Mouse (Mus musculus) neural tube, embryonic 15.5 days (tissue): ENCODE measurements around the gene Evi2b. TPM values are rescaled to one million over a fixed set of nuclear protein-coding genes. Genes with fewer than 3 reads are reported as not detected.

Experiments
- ATAC-seq: fragments of 200-750 bp; cut with Nextera tagmentation; 2 replicates; pipeline ENCODE4 v1.8.0; 2017; ENCODE audit warnings: mild to moderate bottlenecking, moderate TSS enrichment, moderate library complexity; ENCODE audit not compliant: low FRiP score
- H3K27ac ChIP-seq: fragments of 300-500 bp; sonication (generic); replicated peaks from 2 replicates; pipeline ENCODE4 v1.5.1; 2015; ENCODE audit warnings: mild to moderate bottlenecking, inconsistent platforms
- H3K27me3 ChIP-seq: fragments of 300-500 bp; sonication (generic); replicated peaks from 2 replicates; pipeline ENCODE4 v1.6.1; 2015; ENCODE audit warnings: inconsistent platforms
- H3K36me3 ChIP-seq: fragments of 300-500 bp; sonication (generic); 2 replicates; pipeline ENCODE4 v1.6.1; 2015; ENCODE audit warnings: inconsistent platforms
- H3K4me1 ChIP-seq: fragments of 300-500 bp; sonication (generic); 2 replicates; pipeline ENCODE4 v1.6.1; 2015; ENCODE audit warnings: inconsistent platforms
- H3K4me2 ChIP-seq: fragments of 300-500 bp; sonication (generic); 2 replicates; pipeline ENCODE4 v1.6.1; 2015; ENCODE audit warnings: inconsistent platforms, mild to moderate bottlenecking, moderate library complexity
- H3K4me3 ChIP-seq: fragments of 300-500 bp; sonication (generic); replicated peaks from 2 replicates; pipeline ENCODE4 v1.5.1; 2015; ENCODE audit warnings: mild to moderate bottlenecking, inconsistent platforms
- H3K9ac ChIP-seq: fragments of 300-500 bp; sonication (generic); replicated peaks from 2 replicates; pipeline ENCODE4 v1.6.1; 2015; ENCODE audit warnings: mild to moderate bottlenecking, inconsistent platforms
- H3K9me3 ChIP-seq: fragments of 300-500 bp; sonication (generic); replicated peaks from 2 replicates; pipeline ENCODE4 v1.6.1; 2016; ENCODE audit warnings: inconsistent platforms
- WGBS: fragments of 180-500 bp; shearing (Covaris S2); methylation state at CpG from one replicate; pipeline ENCODE4 v1.1.7; 2015; ENCODE audit warnings: mixed read lengths; 5-methylcytosine and 5-hydroxymethylcytosine counted together
- polyA plus RNA-seq: library from polyadenylated mRNA; unstranded; fragments of >200 nt; fragmentation: Nextera tagmentation; extraction: Ambion mirVana; gene quantifications from 2 replicates; pipeline ENCODE4 v1.2.1, GENCODE M21; 2015

The Evi2b gene
- polyA plus RNA-seq, result 0.40 and 2.5 TPM in 2 replicates

GRCm38 (mm10) chr11:79523560-79524309 is at the start of gene Evi2b:
Evi2b (minus strand) TSS chr11:79523762.
- no peak for ATAC-seq
- no peak within 1 kb of the TSS for H3K4me2 ChIP-seq

GRCm38 (mm10) chr11:79570319-79570718 is 46.8 kb upstream of the Evi2b start:
- H3K9ac ChIP-seq, result no peak overlapping the region
- H3K4me1 ChIP-seq, result no peaks in the 10 kb centered on the region
- H3K27me3 ChIP-seq, result no peaks in the 10 kb centered on the region
- no peaks in the 10 kb centered on the region for H3K9me3 ChIP-seq
- H3K4me3 ChIP-seq, result no peak overlapping the region
- peaks cover 62% of the 10 kb centered on the region for H3K36me3 ChIP-seq
- ATAC-seq, result no peak
- WGBS, result 96% methylated on average over 2 of the region's 2 CpGs
- H3K27ac ChIP-seq, result no peak overlapping the region
- H3K4me2 ChIP-seq, result no peak overlapping the region

More at GRCm38 (mm10) chr11:79523560-79524309, at the start of gene Evi2b:
- Histone ChIP-seq H3K27ac (no peak within 1 kb of the TSS), H3K9me3 (no peaks in the 10 kb centered on the region), H3K27me3 (no peaks in the 10 kb centered on the region), H3K4me3 (no peak within 1 kb of the TSS), H3K9ac (no peak within 1 kb of the TSS), H3K4me1 (no peaks in the 10 kb centered on the region), H3K36me3 (0 out of 2 replicates have a peak, but pooled peaks cover 11% of the 10 kb centered on the region)
- 85% methylated on average over 10 of the region's 10 CpGs for WGBS

DNA sequence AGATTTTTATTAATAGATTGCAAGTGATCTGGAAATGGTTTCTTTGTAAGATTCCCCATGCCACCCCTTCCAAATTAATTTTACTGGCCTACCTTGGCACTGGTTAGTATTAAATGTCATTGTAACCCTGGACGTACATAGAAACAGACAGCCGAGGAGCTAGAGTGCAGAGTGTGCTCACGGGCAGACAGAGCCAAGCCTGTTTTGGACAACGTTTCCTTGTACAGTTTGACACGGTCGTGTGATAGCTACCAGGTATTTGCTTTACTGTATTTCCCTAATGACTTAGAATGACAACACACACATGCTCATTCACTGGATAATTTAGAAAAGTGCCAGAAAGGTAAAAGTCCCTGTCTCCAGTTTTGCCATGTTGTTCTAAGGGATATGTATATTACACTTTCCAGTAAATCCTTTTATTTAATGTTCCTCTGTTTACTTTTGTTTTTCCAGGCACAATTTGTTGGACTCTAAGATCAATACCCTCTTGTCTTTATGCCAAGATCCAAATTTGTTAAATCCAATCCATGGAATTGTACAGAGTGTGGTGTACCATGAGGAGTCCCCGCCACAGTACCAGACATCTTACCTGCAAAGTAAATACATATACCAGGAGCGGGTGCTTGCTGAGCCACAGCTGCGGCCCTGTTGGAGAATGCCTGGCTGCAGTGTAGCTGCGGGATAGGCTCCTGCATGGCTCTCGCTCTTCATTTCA is 44.8 kb upstream of the Evi2b start:
- no peak for ATAC-seq
- Histone ChIP-seq H3K27me3 (no peaks in the 10 kb centered on the region), H3K4me1 (no peaks in the 10 kb centered on the region), H3K4me3 (no peak overlapping the region), H3K36me3 (peaks cover 68% of the 10 kb centered on the region), H3K9ac (no peak overlapping the region), H3K4me2 (no peak overlapping the region), H3K9me3 (no peaks in the 10 kb centered on the region), H3K27ac (no peak overlapping the region)
- WGBS, result 94% methylated on average over 11 of the region's 11 CpGs

- ATAC-seq, result no peak
Observed at GRCm38 (mm10) chr11:79566947-79567346, 43.4 kb upstream of the Evi2b start.

DNA sequence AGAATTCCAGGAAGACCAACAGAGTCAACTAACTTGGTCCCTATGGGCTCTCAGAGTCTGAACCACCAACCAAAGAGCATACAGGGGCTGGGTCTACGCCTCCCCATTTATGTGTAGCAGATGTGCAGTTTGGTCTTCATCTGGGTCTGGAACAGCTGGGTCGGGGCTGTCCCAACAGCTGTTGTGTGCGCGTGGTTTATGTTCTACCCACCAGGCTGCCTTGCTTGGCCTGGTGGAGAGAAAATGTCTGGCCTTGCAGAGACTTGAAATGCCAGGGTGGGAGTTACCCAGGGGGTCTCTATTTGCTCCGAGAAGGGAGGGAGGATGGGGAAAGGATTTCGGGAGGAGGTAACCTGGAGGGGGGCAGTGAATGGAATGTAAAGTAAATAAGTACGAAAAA is 39.9 kb upstream of the Evi2b start:
- no peak for ATAC-seq
- Histone ChIP-seq H3K36me3 (peaks cover 70% of the 10 kb centered on the region), H3K4me2 (no peak overlapping the region), H3K27ac (no peak overlapping the region), H3K9ac (no peak overlapping the region), H3K27me3 (no peaks in the 10 kb centered on the region), H3K4me1 (no peaks in the 10 kb centered on the region), H3K9me3 (no peaks in the 10 kb centered on the region), H3K4me3 (no peak overlapping the region)
- WGBS, result 90% methylated on average over 7 of the region's 7 CpGs

More at GRCm38 (mm10) chr11:79566947-79567346, 43.4 kb upstream of the Evi2b start:
- Histone ChIP-seq H3K27me3 (no peaks in the 10 kb centered on the region), H3K9me3 (no peaks in the 10 kb centered on the region), H3K27ac (no peak overlapping the region), H3K9ac (no peak overlapping the region), H3K4me1 (no peaks in the 10 kb centered on the region), H3K4me3 (no peak overlapping the region), H3K4me2 (no peak overlapping the region), H3K36me3 (peaks cover 69% of the 10 kb centered on the region)
- WGBS, result 65% methylated on average over 1 of the region's 1 CpGs

- Histone ChIP-seq H3K4me1 (no peaks in the 10 kb centered on the region), H3K36me3 (peaks cover 63% of the 10 kb centered on the region), H3K27me3 (no peaks in the 10 kb centered on the region), H3K9me3 (no peaks in the 10 kb centered on the region), H3K4me3 (no peak overlapping the region), H3K27ac (no peak overlapping the region), H3K4me2 (no peak overlapping the region), H3K9ac (no peak overlapping the region)
- 93% methylated on average over 4 of the region's 4 CpGs for WGBS
- ATAC-seq, result no peak
Observed at GRCm38 (mm10) chr11:79560536-79560935, 37.0 kb upstream of the Evi2b start.

- Histone ChIP-seq H3K4me3 (no peak overlapping the region), H3K4me2 (no peak overlapping the region), H3K9ac (no peak overlapping the region), H3K27me3 (no peaks in the 10 kb centered on the region), H3K36me3 (peaks cover 72% of the 10 kb centered on the region), H3K4me1 (no peaks in the 10 kb centered on the region), H3K9me3 (no peaks in the 10 kb centered on the region), H3K27ac (no peak overlapping the region)
- WGBS, result 88% methylated on average over 1 of the region's 1 CpGs
- no peak for ATAC-seq
Observed at GRCm38 (mm10) chr11:79552622-79553021, 29.1 kb upstream of the Evi2b start.

DNA sequence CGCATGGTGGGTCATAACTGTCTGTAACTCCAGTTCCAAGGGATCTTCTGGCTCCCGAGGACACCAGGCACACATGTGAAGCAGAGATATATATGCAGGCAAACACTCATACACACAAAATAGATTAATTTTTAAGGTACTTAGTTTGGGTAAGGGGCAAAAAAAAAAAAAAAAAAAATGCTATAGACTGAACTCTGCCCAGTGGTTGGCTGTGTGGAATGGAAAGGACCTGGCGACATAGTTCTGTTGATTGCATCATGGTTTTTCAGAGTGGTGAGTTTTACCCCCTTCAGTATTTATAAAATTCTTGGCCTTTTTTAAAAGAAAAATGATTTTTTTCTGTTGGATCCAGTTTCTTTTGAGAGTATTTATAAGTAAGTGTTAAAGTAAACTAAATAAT is 12.7 kb upstream of the Evi2b start:
- ATAC-seq, result no peak
- Histone ChIP-seq H3K27me3 (no peaks in the 10 kb centered on the region), H3K36me3 (peaks cover 19% of the 10 kb centered on the region), H3K27ac (no peak overlapping the region), H3K9me3 (no peaks in the 10 kb centered on the region), H3K4me2 (no peak overlapping the region), H3K4me1 (peaks cover 5% of the 10 kb centered on the region; the same call in 1 of the 2 replicates), H3K4me3 (no peak overlapping the region), H3K9ac (no peak overlapping the region)
- WGBS, result 98% methylated on average over 3 of the region's 3 CpGs

DNA sequence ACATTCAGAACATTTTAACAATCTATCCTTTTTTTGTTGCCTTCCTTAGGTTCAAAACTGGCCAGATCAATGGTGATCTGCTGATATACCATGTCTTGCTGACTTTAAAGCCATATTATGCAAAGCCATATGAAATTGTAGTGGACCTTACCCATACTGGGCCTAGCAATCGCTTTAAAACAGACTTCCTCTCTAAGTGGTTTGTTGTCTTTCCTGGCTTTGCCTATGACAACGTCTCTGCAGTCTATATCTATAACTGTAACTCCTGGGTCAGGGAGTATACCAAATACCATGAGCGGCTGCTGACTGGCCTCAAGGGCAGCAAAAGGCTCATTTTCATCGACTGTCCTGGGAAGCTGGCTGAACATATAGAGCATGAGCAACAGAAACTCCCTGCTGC is 12.0 kb upstream of the Evi2b start:
- Histone ChIP-seq H3K4me2 (no peak overlapping the region), H3K27ac (no peak overlapping the region), H3K9ac (no peak overlapping the region), H3K36me3 (peaks cover 15% of the 10 kb centered on the region), H3K9me3 (no peaks in the 10 kb centered on the region), H3K4me1 (peaks cover 5% of the 10 kb centered on the region; the same call in 1 of the 2 replicates), H3K4me3 (no peak overlapping the region), H3K27me3 (no peaks in the 10 kb centered on the region)
- WGBS, result 94% methylated on average over 4 of the region's 4 CpGs
- no peak for ATAC-seq

DNA sequence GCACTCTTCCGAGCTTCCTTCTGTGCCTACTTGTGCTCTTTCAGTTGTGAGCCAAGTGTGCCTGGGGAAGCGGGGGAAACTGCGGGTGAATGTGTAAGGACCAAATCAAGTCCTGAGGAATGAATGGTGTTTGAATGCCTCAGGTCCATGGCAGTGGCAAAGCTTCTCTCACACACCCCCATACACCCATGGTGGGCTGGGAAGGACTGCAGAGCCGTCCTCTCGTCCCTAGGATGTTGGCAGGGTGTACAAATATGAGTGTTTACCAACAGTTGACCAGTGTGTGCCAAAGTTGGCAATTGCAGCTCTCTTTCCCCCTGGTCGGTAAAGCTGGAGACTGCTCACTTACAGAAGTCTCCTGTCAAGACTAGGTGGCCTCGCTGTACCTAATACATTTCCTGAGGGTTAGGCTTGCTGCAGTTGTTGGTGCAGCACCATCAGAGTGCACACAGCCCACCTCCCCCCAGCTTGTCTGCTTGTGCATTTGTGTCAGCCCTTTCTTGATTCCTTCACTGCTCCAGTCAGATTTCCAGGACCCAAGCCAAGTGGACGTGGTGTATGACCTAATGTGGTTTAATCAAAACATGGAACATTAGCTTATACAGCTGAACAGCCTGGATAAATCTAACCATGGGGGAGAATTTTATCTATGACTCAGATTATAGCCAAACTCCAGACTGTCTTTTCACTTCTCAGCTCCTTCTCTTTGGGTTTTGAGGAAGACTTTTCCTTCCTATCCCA is 10.6 kb upstream of the Evi2b start:
- no peak for ATAC-seq
- H3K4me3 ChIP-seq, result no peak overlapping the region
- no peak overlapping the region for H3K9ac ChIP-seq
- peaks cover 5% of the 10 kb centered on the region; the same call in 1 of the 2 replicates for H3K4me1 ChIP-seq
- 79% methylated on average over 8 of the region's 8 CpGs for WGBS
- peaks cover 12% of the 10 kb centered on the region for H3K36me3 ChIP-seq
- H3K4me2 ChIP-seq, result no peak overlapping the region
- no peaks in the 10 kb centered on the region for H3K9me3 ChIP-seq
- H3K27ac ChIP-seq, result no peak overlapping the region
- no peaks in the 10 kb centered on the region for H3K27me3 ChIP-seq

DNA sequence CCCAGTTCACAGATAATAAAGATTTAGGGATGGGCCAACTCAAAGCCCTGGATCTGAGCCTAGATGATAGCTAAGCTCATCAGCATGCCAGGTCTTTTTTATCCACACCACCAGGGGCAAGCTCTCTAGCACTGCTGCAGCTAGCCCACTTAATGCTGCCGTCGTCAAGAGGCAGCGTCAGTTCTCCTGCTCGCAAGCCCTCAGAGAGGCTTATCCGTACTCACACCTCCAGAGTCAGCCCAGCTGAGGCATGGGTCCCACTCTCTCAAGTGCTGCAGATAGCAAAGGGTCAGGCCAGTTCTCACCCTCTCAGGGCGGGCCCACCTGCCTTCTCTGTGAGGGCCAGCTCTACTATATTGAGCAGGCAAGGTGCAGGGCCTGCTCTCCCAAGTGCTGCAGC is 9.7 kb upstream of the Evi2b start:
- ATAC-seq, result no peak
- 92% methylated on average over 6 of the region's 6 CpGs for WGBS
- H3K4me2 ChIP-seq, result no peak overlapping the region
- no peak overlapping the region for H3K4me3 ChIP-seq
- no peak overlapping the region for H3K27ac ChIP-seq
- H3K9ac ChIP-seq, result no peak overlapping the region
- H3K36me3 ChIP-seq, result peaks cover 17% of the 10 kb centered on the region
- no peaks in the 10 kb centered on the region for H3K9me3 ChIP-seq
- no peaks in the 10 kb centered on the region for H3K27me3 ChIP-seq
- peaks cover 5% of the 10 kb centered on the region; the same call in 1 of the 2 replicates for H3K4me1 ChIP-seq
